Mouse (Mus musculus) left cerebral cortex, adult 6 months (tissue): Measurements from ENCODE around the gene Mettl21e. TPM values are rescaled to one million over a fixed set of nuclear protein-coding genes. Genes with fewer than 3 reads are reported as not detected.

Experiments used
- long read RNA-seq, 2 experiments: library from polyadenylated mRNA; unstranded; transcript quantifications; one replicate each; pipeline ENCODE4 v2.0.0; 2019 to 2020
- polyA plus RNA-seq: library from polyadenylated mRNA; unstranded; fragments of <200 nt; fragmentation: Nextera tagmentation; gene quantifications from 2 replicates; pipeline ENCODE4 v1.2.3, GENCODE M21; 2021

Gene Mettl21e
- polyA plus RNA-seq: not detected in 2 replicates
- long read RNA-seq, experiment 1: 0 reads
- long read RNA-seq, experiment 2: 0 reads

DNA sequence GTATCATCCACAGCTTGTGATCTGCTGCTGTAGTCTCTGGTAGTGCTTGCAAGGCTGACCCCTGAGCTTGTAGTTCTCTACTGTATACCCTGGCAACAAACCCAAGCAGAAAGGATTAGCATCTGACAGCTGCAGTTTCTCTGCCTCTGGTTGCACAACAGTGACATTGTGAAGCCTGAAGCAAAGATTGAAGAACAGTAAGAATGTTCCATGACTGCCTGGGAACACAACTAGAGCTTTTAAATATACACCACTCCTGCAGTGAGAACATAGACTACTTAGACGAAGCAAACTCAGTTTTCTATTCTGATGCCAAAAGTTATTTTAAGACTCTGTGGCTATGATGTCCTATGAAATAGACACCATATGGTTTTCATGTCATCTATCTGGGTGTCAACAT, at the start of gene Mettl21e:
TSS of gene Mettl21e (minus strand) at position 86 of the 400 bp plus-strand sequence.

Other genes starting within 250 kb of the Mettl21e start
- not detected in 2 replicates for gene Mettl21c, start 198.9 kb downstream of the Mettl21e start, polyA plus RNA-seq
- gene Gm8251, start 157.0 kb downstream of the Mettl21e start, polyA plus RNA-seq: not detected in 2 replicates
- 21.6 and 22.5 TPM in 2 replicates for gene Tex30, start 116.5 kb downstream of the Mettl21e start, polyA plus RNA-seq
- 3.5 and 5.0 TPM in 2 replicates for gene Kdelc1, start 100.2 kb downstream of the Mettl21e start, polyA plus RNA-seq
- gene Bivm, start 100.0 kb downstream of the Mettl21e start, polyA plus RNA-seq: 6.1 and 7.1 TPM in 2 replicates
- 6.8 and 8.7 TPM in 2 replicates for gene Ercc5, start 71.2 kb downstream of the Mettl21e start, polyA plus RNA-seq